Mouse (Mus musculus) v-Abl transformed pro-B cells (cell line): ENCODE measurements at regions not wholly inside any gene's neighbourhood (a gene's known extent, or its start where the extent isn't known, plus 50 kb on each side); places are given as distances from the start of the nearest gene placed in this dataset.

Experiments
- in situ Hi-C, 2 experiments: fragments of 400-800 bp; cut with MboI; formaldehyde crosslinking; loops; one replicate each; pipeline ENCODE4 v1.15.1; 2025; ENCODE audit not compliant: unreplicated experiment in 2 of 2

GRCm38 (mm10) chr5:96898120-96898672 lies 99.3 kb upstream of the Bmp2k start:
- in situ Hi-C loops = no loop called here

GRCm38 (mm10) chr5:96898695-96899094 lies 98.8 kb upstream of the Bmp2k start:
- in situ Hi-C loops = no loop called here

GRCm38 (mm10) chr5:96905572-96906271 lies 91.8 kb upstream of the Bmp2k start:
- in situ Hi-C loops = loop anchor here (25.0 kb wide), 3 partner anchors 482 to 1282 kb away; partner anchors contain the start of gene Naa11 (in 1 of the 2)

- in situ Hi-C loops = loop anchor here (25.0 kb wide), 3 partner anchors 479 to 1279 kb away; partner anchors contain the start of gene Naa11 (in 1 of the 2)
These were observed 89.1 kb upstream of the Bmp2k start for GRCm38 (mm10) chr5:96908371-96908770.

GRCm38 (mm10) chr5:96909218-96909617 lies 88.3 kb upstream of the Bmp2k start:
- in situ Hi-C loops = loop anchor here (25.0 kb wide), 3 partner anchors 478 to 1278 kb away; partner anchors contain the start of gene Naa11 (in 1 of the 2)

GRCm38 (mm10) chr5:96911550-96912253 lies 85.8 kb upstream of the Bmp2k start:
- in situ Hi-C loops = loop anchor here (10.0 to 25.0 kb wide), 4 partner anchors 203 to 1276 kb away; partner anchors contain the start of genes Paqr3 (in 2 of the 2) and Naa11 (in 1 of the 2)

GRCm38 (mm10) chr5:96912254-96912635 lies 85.2 kb upstream of the Bmp2k start:
- in situ Hi-C loops = loop anchor here (10.0 to 25.0 kb wide), 4 partner anchors 203 to 1275 kb away; partner anchors contain the start of genes Paqr3 (in 2 of the 2) and Naa11 (in 1 of the 2)

GRCm38 (mm10) chr5:96912781-96913180 lies 84.7 kb upstream of the Bmp2k start:
- in situ Hi-C loops = loop anchor here (10.0 to 25.0 kb wide), 4 partner anchors 202 to 1275 kb away; partner anchors contain the start of genes Paqr3 (in 2 of the 2) and Naa11 (in 1 of the 2)

DNA sequence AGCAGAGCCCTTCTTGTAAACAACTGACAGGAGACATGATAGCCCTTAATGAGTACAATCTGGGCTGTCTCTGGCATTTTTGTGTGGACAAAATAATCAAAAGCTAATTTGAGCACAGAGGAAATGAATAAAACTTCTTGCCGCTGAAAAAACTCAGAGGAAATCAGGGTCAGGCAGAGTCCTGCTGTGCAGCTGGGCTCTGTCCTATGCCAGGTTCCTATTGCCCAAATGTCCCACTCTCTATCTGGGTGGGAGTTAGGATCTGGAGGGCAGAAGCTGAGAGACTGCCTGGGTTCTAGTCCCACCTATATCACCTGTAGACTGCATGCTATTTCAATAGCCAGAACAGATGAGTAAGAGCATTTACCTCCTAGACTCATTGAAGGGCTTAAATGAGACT lies 83.8 kb upstream of the Bmp2k start:
- in situ Hi-C loops = loop anchor here (10.0 to 25.0 kb wide), 4 partner anchors 201 to 1274 kb away; partner anchors contain the start of genes Paqr3 (in 2 of the 2) and Naa11 (in 1 of the 2)

DNA sequence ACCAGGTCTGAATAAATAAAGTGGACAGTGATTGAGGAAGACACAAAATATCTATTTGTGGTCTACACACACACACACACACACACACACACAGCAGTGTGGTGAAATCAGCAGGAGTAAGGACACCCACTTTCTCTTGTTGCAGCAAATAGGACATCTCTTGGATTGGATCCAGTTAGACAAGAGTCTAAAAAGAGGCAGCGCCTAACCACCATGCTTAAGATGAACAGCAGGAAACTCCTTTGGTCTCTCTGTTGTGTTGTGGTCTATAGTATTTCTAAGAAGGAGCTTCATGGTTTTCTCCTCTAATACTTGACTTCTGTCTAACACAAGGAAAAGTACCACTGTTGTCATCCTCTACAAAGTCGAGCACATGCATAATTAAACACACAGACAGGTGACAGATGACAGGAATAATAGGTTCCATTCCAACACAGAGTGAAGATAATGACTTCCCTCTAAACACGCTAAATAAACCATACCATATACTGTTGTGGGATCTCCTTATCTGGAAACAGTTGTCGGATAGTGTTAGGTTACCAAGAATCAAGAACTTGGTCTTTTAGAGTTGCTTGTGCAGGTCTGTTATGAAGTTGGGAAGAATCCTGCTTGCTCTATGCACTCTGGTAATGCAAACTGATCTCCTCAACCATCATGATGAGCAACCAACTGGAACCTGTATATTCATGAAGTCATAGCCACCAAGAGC lies 82.6 kb upstream of the Bmp2k start:
- in situ Hi-C loops = loop anchor here (5.0 to 25.0 kb wide), 7 partner anchors 82 to 1272 kb away; partner anchors contain the start of genes Paqr3 (in 2 of the 2), Bmp2k (in 1 of the 2) and Naa11 (in 1 of the 2)

DNA sequence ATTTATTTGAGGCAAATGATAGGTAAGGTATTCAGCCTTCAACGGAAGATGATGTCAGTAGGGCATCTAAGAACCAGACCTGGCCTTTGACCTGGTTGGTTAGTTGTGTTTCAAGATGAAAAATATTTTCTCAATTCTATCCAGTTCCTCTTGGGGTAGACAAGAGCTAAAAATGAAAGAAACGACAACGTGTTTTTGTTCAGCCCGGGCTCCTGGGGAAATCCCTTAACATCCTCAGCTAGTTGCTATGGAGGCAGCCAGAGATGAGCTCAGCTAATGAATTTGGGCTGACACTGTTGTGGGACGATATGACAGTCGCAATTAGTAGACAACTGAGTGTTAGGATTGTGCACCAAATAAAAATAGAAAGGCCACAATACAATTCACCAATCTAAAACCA lies 80.6 kb upstream of the Bmp2k start:
- in situ Hi-C loops = loop anchor here (5.0 to 25.0 kb wide), 7 partner anchors 80 to 1270 kb away; partner anchors contain the start of genes Paqr3 (in 2 of the 2), Bmp2k (in 1 of the 2) and Naa11 (in 1 of the 2)

GRCm38 (mm10) chr5:96917596-96918258 lies 79.8 kb upstream of the Bmp2k start:
- in situ Hi-C loops = loop anchor here (5.0 to 25.0 kb wide), 7 partner anchors 80 to 1270 kb away; partner anchors contain the start of genes Paqr3 (in 2 of the 2), Bmp2k (in 1 of the 2) and Naa11 (in 1 of the 2)

GRCm38 (mm10) chr5:96919149-96919548 lies 78.3 kb upstream of the Bmp2k start:
- in situ Hi-C loops = loop anchor here (5.0 to 25.0 kb wide), 7 partner anchors 78 to 1268 kb away; partner anchors contain the start of genes Paqr3 (in 2 of the 2), Bmp2k (in 1 of the 2) and Naa11 (in 1 of the 2)

DNA sequence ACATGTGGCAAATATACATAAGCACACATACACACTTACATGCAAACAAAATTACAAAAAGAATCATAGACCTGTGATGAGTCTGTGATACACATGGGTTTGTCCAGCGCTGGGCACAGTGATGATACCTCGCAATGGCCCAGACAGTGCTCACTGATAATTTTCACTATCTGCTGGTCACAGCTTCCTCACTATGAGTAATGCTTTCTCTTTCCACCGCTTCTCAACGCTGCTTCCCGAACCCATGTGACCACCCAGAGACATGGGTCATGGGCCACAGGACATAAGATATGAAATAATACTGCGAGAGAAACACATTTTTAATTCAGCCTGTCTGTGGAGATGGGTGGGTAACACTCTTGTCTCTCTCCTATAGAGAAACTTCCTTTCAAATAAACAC lies 76.5 kb upstream of the Bmp2k start:
- in situ Hi-C loops = loop anchor here (25.0 kb wide), 3 partner anchors 466 to 1266 kb away; partner anchors contain the start of gene Naa11 (in 1 of the 2)

DNA sequence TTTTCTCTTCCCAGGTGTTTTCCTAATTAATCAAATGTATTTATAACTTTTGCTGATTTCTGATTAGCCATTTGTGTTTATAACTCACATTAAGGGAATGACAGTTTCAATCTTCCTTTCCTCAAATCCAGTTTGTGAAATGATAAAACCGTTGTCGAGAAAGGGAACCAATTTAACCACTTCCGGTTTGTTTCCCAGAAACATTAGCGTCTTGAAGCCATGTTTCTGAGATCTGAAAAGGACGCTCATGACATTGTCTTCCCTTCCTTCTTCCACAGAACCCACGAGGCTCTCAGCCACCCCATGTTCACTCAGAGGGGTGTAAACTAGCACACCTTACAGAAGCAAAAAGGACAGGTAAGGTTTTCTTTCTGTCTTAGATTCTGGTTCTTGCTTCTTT lies 76.0 kb upstream of the Bmp2k start:
- in situ Hi-C loops = loop anchor here (25.0 kb wide), 3 partner anchors 466 to 1266 kb away; partner anchors contain the start of gene Naa11 (in 1 of the 2)

DNA sequence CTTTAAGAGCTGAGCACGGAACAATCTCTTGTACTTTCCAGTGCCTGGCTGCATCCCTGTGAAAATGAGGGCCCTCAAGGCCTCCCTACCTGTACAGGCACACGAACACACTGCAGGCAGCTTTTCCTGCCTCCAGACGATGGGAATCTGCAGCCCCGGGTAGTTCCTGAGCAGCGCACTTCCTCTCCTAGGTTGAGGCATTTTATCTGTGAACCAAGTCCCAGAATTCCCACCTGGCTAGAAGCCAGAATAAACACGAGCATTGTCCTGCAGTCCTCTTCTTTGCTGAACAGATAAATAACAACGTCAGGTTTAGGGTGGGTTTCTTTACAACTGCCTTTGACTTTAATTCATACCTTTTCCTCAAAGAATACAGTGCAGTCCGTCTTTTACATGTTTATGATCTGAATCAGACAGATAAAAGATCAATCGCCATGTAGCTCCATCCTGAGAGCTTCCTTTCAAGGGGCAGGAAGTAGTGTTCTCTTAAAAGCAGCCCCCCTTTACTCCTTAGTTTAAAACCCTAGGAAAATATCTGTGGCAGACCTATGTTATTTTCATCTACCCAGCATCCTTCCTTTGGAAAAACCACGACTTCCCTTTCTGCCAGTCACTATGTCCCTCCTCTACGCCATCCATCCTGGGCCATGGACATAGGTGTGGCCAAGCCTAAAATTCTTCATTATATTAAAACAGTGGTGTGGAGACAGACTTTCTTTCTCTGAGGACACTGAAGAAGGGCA lies 75.3 kb upstream of the Bmp2k start:
- in situ Hi-C loops = loop anchor here (25.0 kb wide), 3 partner anchors 465 to 1265 kb away; partner anchors contain the start of gene Naa11 (in 1 of the 2)

DNA sequence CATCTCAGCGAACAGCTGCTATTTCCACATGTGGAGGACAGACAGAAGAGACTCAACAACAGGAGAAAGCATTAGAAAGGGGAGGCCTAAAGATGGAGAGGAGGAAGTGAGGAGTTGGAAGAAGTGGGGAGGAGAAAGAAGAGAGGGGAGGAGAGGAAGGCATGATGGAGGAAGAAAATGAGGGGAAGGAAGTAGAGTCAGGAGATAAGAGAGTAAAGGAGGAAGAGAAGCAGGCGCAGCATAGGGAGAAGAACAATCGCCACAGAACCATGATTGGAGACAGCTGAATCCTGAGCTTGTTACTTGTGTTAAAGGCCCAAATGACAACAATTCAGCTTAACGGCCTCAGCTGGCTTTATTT lies 74.8 kb upstream of the Bmp2k start:
- in situ Hi-C loops = loop anchor here (25.0 kb wide), 3 partner anchors 465 to 1265 kb away; partner anchors contain the start of gene Naa11 (in 1 of the 2)

DNA sequence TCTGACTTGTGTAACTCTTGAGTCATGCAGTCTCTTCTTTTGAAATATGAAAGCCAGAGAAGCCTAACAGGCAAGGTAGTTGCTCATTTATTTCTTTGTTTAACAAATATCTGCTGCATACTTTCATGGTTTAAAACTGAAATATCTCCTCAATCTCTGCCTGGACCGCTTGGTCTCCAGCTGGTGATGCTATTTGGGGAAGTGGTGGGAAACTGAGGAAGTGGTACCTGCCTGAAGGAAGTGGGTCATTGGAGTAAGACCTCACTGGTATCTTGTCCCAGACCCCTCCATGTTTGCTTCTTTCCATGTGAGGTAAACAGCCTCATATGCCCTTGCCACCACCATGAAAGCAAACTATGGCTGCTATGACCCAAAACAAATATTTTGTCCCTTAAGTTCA lies 74.0 kb upstream of the Bmp2k start:
- in situ Hi-C loops = loop anchor here (25.0 kb wide), 3 partner anchors 464 to 1264 kb away; partner anchors contain the start of gene Naa11 (in 1 of the 2)
